Mouse (Mus musculus): ENCODE data around the gene Neurod2.

The Neurod2 gene

DNA sequence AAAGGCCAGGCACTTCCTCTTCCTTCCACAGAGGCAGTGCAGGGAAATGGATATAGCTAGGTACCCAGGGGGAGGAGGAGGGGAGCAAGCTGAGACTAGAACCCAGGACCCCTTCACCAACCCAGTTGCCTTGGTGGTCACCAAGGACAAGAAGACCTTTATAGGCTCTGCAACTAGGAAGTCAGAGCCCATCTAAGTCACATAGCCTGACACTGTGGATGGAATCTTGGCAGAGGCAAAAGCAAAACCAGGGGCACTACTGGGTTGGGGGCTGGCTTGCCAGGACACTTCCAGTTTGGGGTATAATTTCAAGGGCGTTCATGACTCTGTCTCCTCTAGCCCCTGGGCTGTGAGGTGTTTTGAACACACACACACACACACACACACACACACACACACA is 2.0 kb upstream of the Neurod2 start:
- DNase-seq = no peak

DNA sequence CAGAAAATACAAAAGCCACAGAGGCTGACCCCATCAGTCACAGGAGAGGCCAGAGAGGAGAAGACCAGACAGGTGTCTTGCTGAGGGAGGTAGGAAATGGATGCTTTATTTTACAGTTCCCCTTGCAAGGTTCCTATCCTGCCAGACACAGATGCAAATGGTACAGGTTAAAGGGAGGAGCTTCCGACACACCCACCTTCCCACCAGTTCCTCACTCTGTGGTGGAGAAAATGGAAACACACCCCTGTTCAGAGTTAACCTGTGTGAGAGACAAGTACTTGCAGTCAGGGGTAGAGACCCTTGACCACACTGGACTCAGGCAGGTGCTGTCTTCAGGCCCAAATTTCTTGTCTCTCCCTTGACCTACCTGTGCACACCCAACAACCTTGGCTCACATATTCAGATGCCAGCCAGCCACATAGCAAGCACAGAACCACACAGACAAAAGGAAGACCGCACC is 1.3 kb upstream of the Neurod2 start:
- DNase-seq = no peak

DNA sequence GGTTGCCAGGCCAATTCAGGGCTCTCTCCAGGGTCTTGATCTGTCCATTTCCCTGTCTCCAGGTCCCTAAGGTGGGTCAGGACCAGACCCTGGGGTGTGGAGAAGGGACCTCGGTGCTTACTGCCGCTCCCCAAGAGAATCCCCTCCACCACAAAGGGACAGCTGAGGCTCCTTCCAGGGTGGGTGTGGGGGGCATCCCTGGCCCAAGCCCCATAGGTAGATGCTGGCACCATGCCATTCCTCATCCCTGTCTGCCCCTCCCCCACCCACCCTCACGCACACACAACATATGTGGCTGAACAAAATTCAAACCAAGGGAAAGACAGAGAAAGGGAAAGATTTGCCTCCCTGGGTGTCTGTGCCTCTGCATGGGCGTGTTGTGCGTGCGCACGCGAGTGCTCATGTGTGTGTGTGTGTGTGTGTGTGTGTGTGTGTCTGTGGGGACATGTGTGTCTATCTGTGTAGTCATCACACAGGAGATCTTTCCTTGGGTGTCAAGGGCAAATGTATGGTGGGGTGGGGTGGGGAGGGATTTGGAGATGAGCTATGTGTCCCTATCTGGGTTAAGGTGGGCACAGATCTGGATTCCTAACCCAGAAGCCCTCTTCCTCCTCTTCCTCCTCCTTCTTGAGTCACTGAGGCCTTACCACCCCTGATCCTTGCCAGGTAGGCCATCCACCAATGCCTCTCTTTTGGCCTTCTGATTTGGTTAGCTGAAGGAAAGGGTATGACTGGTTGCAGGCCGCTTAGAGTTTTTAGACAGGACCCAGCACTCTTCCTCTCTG is 704 bp upstream of the Neurod2 start:
- DNase-seq = no peak

DNA sequence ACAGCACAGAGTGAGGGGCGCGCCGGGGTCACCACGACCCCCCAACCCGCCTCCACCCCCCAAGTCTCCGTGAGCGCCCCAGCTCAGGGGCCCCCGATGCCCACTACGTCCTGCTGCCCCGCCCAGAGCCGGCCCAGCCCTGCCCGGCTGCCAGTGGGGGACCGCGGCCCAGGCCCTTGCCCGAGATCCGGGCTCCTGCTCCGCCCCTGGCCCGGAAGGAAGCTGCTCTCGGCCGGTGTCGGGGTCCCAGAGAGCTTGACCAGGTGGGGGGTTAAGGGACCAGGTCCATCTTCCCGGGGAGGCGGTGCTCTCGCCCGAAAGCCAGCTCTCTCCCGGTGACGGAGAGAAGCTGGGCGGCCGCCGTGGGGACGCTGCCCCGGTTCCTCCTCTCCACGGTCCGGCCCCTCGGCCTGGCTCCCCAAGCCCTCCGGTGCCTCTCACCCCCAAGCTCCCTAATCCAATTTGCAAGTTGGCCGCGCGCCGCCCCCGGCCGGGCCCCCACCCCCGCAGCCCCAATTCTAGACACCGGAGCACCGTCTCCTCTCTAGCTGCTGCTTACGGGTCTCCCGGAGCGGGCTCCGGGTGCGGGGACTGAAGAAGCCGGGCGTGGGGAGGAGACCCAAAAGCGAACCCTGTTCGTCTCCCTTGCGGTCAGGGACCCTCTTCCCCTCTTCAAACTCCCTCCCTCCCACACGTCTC is 928 bp downstream of the Neurod2 start:
- peak in 1 of 2 experiments; percentile 32 for DNase-seq

DNA sequence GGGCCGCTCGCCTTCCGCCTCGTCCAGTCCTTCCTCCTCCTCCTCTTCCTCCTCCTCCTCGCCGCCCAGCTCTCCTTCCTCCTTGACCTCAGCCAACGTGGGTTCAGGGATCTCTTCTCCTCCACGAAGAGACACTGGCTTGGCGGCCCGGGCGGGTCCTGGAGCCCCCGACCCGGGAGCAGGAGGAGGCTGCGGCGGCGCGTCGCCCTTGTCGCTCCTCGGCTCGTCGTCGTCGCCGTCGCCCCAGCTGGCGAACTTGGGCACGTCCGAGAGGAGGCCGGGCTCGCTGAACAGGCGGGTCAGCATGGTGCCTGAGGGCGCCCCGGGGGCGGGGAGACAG is 1.4 kb downstream of the Neurod2 start:
- peak in 1 of 2 experiments; percentile 39 for DNase-seq

DNA sequence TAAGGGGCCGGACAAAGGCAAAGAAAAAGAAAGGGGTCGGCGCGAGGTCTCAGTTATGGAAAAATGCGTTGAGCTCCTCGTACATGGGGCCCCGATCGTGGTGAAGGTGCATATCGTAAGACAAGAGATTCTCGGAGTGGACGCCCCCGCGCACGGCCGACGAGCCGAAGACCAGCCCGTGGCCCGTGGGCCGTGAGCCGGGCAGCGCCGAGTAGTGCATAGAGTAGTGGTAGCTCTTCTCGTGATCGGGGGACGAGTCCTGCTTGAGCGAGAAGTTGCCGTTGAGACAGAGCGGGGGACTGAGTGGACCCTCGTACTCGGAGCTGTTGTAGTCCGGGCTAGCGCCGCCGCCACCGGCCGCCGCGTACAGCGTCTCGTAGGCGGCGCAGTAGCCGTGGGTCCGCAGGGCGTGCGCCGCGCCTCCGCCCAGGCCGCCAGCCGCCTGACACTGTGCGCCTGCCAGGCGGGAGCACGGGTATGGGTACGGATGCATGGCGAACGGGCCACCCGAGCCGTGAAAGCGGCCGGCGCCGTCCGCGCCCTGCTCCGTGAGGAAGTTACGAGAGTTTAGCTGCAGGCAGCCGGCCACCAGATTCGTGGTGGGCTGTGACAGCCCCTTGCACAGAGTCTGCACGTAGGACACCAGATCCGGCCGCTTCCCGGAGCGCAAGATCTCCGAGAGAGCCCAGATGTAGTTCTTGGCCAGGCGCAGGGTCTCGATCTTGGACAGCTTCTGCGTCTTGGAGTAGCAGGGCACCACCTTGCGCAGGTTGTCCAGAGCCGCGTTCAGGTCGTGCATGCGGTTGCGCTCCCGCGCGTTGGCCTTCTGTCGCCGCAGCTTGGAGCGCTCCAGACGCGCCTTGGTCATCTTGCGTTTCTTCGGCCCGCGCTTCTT is 2.1 kb downstream of the Neurod2 start:
- DNase-seq = peak in 1 of 2 experiments; percentile 35

DNA sequence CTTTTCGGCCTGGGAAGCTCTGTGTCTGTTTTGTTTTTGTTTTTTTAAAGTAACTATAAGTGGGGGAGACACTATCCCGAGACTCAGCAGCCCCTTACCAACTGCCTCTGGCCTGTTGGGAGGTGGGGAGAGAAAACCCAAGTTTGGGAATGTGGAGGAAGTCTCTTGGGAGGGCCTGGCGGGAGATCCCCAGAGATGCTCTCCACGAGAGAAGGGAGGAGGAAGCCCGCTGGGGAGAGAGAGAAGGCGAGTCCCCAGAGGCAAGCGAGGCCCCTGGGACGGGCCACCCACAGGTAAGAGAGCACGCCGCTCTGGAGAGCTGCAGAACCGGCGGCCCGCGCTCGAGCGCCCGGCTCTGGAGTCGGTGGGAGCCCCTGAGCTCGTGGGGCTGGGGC is 2.7 kb downstream of the Neurod2 start:
- no peak for DNase-seq

DNA sequence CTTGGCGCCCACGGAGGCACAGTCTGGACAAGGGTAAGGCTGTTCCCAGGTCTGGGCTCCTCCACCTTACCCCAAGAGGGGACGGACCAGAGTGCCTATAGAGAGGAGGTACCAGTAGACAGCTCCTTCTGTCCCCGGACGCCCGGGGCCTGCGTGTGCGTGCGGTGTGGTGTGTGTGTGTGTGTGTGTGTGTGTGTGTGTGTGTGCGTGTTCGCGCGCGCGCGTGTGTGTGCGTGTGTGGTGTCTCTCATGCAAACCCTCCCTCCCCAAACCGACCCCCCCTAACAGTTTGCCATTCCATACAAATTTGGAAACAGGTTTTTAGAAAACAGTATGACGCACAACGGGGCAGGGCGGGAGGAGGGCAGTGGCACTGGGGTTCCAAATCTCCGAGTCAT is 3.6 kb downstream of the Neurod2 start:
- DNase-seq = no peak

DNA sequence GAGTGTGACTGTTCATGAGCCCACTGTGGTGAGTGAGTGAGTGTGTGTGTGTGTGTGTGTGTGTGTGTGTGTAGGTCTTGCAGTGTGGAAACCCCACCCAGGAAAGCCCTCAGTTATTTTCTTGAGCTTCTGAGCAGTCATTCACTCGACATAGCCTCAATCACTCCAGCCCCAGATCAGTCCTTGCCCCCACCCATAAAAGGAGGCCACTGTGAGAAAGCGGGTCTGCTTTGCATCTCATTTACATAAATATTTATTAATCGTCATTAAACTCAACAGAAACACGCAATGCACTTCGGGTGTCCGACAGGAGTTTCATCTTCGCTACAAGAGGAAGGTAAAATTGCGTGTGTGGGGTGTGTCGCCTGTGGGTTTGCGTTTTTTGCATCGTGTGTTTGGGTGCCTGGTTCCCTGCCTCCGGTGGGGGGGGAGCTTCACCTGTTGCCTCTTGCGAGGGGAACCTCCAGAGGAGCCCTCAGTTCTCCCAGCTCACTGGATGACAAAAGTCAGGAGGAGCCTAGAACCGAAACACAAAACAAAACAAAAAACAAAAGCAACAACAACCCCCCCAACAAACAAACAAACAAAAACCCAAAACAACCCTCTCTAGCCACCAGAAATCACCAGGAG is 4.1 kb downstream of the Neurod2 start:
- DNase-seq = no peak

DNA sequence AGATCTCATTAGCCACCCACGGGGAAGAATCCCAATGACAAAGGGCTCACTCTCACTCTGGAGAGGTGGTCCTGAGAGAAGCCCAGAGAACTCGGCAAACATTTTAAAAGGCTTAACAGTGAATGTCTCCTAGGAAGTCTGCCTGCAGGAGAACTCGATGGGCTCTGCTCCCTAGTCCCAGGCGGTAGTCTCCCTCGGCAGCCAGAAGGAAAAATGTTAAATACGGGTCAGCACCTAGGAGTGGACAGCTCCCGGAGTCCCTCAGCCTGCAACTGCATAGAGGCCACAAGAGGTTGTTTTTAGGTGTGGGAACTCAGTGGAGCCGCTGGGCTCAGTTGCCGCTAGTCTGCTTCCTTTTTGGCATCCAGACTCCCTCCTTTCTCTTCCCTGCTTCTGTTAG is 5.5 kb downstream of the Neurod2 start:
- DNase-seq = peak; percentile 76 to 77

DNA sequence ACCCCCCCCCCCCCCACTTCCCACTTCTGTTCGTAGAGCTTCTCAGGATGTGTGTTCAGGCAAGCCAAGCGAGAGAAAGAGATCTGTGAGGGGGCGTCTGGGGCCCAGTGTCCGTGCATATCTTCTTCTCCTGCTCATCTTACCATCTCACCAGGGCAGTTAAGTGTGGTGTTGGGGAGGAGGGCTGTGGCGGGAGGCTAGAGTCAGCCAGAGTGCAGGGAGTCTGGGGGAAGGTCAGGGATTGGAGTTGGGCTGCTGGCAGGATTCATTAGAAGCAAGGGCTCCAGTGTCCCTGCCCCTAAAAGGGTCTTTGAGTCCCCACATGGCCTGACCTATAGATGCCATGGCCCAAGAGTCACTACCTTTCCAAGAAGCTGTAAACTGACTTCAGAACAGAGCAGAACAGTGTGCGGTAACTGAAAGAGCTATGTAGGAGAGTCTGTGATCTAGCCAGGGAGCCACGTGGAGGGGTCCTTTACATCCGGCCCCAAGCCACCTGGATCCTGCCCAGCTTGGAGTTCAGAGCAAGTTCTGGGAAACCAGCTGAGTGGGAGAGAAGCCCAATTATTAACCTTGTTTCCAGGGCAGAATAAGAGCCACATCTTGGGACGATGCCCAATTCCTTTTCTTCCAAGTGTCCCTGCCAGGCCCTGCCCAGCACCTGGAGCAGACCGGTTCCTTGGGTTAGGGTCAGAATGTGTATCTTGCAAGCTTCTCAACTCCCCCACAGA is 6.1 kb downstream of the Neurod2 start:
- no peak for DNase-seq

DNA sequence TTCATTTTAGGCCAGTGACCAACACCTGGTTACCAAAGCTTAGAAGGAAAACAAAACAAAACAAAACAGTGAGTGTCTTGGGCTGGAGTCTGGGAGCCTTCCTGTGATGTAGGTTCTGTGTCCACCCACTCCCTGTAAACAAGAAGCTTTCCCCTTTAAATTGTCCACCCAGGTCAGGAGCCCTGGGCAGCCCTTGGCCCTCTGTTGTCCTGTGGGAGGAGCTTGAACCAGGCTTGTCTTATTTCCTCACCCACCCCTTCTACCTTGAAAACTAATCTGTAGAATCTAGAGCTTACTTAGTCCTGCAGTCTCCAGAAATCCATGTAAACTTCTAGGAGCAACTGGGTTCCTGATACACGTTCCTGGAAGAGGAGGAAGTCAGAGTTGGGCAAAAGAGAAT is 7.3 kb downstream of the Neurod2 start:
- DNase-seq = no peak

DNA sequence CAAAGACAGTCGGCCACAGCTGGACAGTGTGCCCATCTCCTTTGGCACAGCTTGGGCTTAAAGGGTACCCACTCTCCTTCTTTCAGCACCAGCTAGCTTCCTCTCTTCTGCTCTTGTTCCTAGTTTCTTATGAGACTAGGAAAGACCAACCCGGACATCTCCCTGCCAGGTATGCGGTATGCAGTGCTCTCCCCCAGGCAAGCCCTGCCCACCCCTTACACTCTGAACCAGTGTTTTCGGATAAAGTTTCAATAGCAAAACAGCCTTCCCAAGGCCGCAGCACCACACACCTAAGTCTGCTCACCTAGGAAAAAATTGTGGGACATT is 7.8 kb downstream of the Neurod2 start:
- DNase-seq = no peak

DNA sequence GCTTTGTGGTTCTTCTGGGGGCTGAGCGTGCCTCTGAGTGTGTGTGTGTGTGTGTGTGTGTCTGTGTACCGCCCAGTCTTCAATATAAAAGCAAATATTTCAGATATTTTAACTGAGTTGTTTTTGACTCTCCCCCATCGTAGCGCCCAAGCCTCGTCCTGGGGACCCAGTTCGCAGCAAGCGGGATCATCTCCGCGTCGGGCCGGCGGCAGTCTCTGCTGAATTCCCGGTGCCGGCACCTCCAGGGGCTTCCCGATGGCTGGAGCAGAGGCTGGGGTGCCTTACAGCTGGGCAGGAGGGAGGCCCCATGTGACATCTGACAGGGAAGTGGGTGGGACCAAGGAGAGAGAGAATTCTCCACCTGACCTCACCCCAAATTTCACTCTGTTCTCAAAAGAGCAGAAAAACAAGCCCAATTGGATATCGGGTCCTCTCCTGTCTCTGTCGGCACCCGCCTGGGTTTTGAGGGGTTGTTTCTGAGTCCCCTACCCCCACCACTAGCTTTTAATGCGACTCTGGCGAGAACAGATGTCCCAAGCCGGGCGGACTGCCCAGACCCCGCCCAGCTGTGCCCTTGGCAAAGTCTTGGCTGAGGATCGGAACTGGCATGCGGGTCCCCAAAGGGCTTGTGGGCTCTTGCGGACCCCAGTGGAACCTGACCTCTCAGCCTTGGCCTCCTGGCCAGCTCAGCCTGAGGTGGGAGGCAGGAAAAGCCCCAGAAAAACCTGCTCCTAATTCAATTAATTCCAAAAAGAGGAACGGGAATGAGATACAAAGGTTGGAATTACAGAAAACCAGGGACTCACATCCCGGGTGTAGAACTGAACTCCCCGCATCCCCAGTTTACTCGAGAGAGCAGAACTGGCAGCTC is 8.4 kb downstream of the Neurod2 start:
- no peak for DNase-seq

DNA sequence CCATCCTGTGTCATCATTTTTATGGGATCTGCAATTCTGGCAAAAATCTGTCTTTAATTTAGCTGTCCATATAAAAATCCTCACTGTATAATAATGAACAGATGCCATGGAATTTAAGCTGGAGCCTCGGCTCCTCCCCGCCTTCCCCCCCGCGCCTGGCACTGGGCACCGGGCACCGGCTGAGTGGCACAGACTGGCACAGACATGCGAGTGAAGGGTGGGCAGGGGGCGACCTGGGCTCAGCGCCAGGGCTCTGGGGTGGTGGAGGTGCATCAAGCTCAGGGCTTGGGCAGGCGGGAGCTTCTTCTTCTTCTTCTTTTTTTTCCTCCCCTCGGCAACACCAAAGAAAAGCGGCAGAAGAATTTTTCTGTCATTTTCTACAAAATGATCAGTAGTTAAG is 9.1 kb downstream of the Neurod2 start:
- no peak for DNase-seq

DNA sequence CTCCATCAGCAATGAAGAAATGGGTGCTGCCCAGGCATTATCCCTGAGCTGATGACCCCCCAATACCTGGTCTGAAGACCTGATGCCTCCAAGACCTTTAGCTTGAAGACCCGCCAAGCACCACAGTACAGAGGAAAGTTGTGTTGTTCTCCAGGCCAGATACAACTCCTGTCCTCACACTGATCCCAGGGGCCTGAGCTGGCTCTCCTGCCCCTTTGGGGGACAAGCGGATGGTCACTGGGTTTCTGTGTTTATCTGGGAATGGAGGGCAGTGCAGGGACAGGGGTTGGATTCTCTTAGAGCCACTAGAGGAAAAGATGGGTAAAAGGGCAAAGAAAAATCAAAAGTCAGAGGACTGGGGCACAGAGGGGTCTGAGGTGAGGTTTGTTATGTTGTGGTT is 9.5 kb downstream of the Neurod2 start:
- DNase-seq = no peak

DNA sequence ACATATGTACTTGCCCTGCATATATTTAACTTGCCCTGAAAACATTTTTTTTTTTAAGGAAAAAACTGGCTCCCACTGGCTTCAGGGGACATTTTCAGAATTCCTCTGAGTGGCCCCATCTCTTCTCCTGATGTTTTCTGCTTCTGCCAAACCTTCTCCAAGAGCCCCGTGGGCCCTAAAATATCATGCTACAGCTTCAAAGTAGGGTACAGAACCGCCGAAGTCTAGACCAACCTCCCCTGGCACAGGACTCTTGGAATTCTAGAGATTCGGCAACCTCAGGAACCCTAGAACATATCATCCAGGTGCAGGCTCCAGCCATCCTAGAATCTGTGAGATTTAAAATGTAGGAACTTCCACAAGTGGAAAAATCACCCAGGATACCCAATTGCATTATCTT is 9.9 kb downstream of the Neurod2 start:
- no peak for DNase-seq

DNA sequence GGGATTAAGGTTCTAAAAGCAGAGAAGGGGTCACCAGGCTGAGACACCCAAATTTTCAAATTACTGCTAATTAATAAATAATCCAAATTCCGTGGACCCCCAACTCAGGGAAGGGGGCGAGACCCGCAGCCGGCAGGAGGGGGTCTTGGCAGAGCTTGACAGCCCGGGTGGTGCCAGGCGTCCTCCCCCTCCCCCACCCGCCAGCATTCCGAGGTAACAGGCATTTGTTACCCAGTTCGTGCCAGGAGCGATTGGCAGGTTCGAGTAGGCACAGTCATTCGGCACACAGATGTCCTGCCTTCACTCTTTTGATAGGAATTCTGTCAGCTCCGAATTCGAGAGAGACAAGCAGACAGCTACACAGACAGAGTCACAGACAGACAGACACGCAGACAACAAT is 10.3 kb downstream of the Neurod2 start:
- DNase-seq = no peak

DNA sequence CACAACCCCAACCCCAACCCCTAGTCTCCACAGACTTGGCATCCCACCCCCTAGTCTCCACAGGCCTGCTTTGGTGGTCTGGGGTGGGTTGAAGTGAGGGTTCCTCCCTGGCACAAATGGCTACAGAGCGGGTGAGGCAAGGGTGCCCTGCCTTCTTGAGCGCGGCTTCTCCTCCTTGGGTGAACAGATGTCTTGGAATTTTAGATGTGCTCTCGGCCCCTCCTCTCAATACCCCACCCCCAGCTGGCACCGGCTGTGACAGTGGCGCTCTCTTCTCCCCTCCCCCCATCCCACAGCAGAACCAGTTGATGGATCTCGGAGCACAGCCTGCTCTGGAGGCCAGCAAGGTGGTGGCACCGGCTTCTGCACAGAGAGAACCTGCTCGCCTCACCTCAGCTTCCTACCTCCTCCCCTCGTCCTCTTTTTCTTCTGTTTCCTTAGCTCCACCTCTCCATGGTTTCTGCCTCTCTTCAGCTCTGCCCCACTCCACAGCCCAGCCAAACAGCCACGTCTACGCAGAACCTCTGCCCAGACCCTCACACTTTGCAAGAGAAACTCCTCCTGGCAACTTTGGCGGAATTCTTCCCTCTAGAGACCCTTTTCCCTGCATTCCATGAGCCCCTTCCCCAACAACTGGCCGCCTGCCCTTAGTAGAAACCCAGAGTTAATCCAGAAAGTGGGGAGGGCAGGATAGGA is 10.9 kb downstream of the Neurod2 start:
- no peak for DNase-seq

DNA sequence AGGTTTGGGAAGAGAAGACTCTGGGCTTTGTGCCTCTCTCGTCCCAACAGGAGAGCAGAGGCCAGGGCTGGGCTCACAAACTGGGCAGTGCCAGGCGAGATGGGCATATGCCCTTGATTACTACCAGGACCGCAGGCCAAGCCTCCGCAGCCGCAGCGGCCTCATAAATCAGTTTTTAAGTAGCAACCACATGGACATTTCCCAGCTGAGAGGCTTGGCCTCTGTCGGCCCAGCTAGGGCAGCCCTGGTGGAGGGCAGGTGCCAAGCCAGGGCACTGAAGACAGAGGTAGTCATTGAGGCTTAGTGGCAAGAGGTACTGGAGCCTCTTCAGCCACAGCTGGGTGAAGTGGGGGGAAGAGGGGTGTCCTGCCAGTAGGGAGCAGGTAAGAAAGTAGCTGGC is 12.0 kb downstream of the Neurod2 start:
- no peak for DNase-seq

DNA sequence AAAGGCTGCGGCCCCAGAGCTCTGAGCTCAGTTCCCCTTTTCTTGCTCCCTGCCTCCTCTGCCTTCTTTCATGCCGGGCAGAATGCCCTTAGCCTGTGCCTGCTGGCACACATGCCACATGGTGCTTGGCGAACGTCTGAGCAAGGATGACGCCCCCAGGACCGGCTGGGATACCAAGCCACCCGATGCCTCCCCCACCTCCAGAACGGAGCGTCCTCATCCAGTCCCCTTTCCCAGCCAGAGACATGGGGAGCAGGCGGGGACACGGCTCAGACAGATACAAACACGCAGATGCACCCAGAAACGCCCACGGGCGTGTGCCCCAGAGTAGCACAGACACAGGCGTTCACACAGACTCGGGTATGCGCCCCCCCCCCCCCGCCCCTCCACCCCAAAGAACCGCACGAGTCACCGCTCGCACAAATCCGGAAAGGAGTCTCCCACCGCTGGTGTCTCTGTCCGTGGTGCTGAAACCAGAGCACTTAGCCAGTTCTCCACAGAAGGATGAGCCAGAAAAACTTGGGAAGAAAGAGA is 15.6 kb downstream of the Neurod2 start:
- peak; percentile 90 for DNase-seq
